Mouse (Mus musculus) heart, adult 2 months (tissue): ENCODE measurements around the gene Ddr2. TPM values are rescaled to one million over a fixed set of nuclear protein-coding genes. Genes with fewer than 3 reads are reported as not detected.

ENCODE experiments used
- DNase-seq, 2 experiments: peaks; one replicate each; pipeline ENCODE4 v3.0.0; 2021
- H3K27ac ChIP-seq: fragments of 200-600 bp; 2 replicates; pipeline ENCODE4 v1.8.1; 2022
- H3K27me3 ChIP-seq: fragments of 200-500 bp; 2 replicates; pipeline ENCODE4 v1.6.1; 2012; ENCODE audit warnings: mild to moderate bottlenecking, low read length, inconsistent platforms, mixed read lengths; ENCODE audit not compliant: control insufficient read depth, insufficient read depth
- H3K36me3 ChIP-seq: fragments of 200-500 bp; 2 replicates; pipeline ENCODE4 v1.6.1; 2012; ENCODE audit warnings: low read length, inconsistent platforms; ENCODE audit not compliant: control insufficient read depth, insufficient read depth
- H3K4me1 ChIP-seq: fragments of 200-500 bp; 2 replicates; pipeline ENCODE4 v1.6.1; 2011; ENCODE audit warnings: low read length; ENCODE audit not compliant: control insufficient read depth, insufficient read depth
- H3K4me3 ChIP-seq: fragments of 200-600 bp; 2 replicates; pipeline ENCODE4 v1.8.1; 2022
- H3K79me2 ChIP-seq: fragments of 200-500 bp; replicated peaks from 2 replicates; pipeline ENCODE4 v1.6.1; 2012; ENCODE audit warnings: mild to moderate bottlenecking, inconsistent platforms, low read length, moderate library complexity, mixed read lengths; ENCODE audit not compliant: control insufficient read depth, insufficient read depth
- H3K9ac ChIP-seq: fragments of 200-500 bp; 2 replicates; pipeline ENCODE4 v1.6.1; 2012; ENCODE audit warnings: low read depth, mild to moderate bottlenecking, control low read depth, inconsistent platforms, low read length, mixed read lengths
- CTCF ChIP-seq: fragments of 200-600 bp; IDR thresholded peaks from 2 replicates; pipeline ENCODE4 v1.8.1; 2022; ENCODE audit warnings: antibody characterized with exemption, mild to moderate bottlenecking, moderate library complexity
- EP300 ChIP-seq: fragments of 200-500 bp; IDR thresholded peaks from 2 replicates; pipeline ENCODE4 v1.6.1; 2011; ENCODE audit warnings: low read depth, low read length, control low read depth; ENCODE audit not compliant: insufficient read depth
- POLR2A ChIP-seq: fragments of 200-500 bp; IDR thresholded peaks from 2 replicates; pipeline ENCODE4 v1.6.1; 2011; ENCODE audit warnings: mild to moderate bottlenecking, low read depth, low read length, control low read depth; ENCODE audit not compliant: insufficient read depth
- WGBS: fragments of 180-500 bp; shearing (Covaris S2); methylation state at CpG from one replicate; pipeline ENCODE4 v1.1.7; 2018; 5-methylcytosine and 5-hydroxymethylcytosine counted together
- intact Hi-C: fragments of 180-260 bp; cut with DNase I; formaldehyde crosslinking; loops from one replicate; pipeline ENCODE4 v1.15.1; 2025
- polyA plus RNA-seq: library from polyadenylated mRNA; depleted of rRNA; stranded (reverse); fragments of >200 nt; gene quantifications from 2 replicates; pipeline ENCODE4 v1.2.3, GENCODE M21; 2012
- total RNA-seq, 2 experiments: library from RNA; stranded (reverse); gene quantifications; 2 replicates each; pipeline ENCODE4 v1.2.3; 2021

The Ddr2 gene
- total and polyA plus RNA-seq, 3 experiments: 10.3 to 22.5 (median 21.9) TPM

- H3K4me3 ChIP-seq: no peak overlapping the region
- peaks cover 5% of the 10 kb centered on the region; the same call in 1 of the 2 replicates for H3K4me1 ChIP-seq
- H3K27me3 ChIP-seq: no peaks in the 10 kb centered on the region
- TF ChIP-seq CTCF (no peak), EP300 (no peak), POLR2A (no peak)
- intact Hi-C loops: loop anchor here (5.0 kb wide), 1 partner anchor 45 kb away; no protein-coding TSS in a partner anchor
- no peak for DNase-seq
- H3K9ac ChIP-seq: no peak overlapping the region
- H3K79me2 ChIP-seq: no peaks in the 10 kb centered on the region
- 70% methylated on average over 3 of the region's 3 CpGs for WGBS
- H3K36me3 ChIP-seq: no peaks in the 10 kb centered on the region
- H3K27ac ChIP-seq: peak overlapping the region; percentile 68
Observed at GRCm38 (mm10) chr1:170056921-170057320, 53.6 kb downstream of the Ddr2 start.

GRCm38 (mm10) chr1:170056214-170056613 is 54.3 kb downstream of the Ddr2 start:
- H3K27ac ChIP-seq: peak overlapping the region; percentile 68
- intact Hi-C loops: loop anchor here (5.0 kb wide), 1 partner anchor 44 kb away; no protein-coding TSS in a partner anchor
- WGBS: 60% methylated on average over 6 of the region's 6 CpGs
- H3K36me3 ChIP-seq: no peaks in the 10 kb centered on the region
- peaks cover 5% of the 10 kb centered on the region; the same call in 1 of the 2 replicates for H3K4me1 ChIP-seq
- H3K4me3 ChIP-seq: no peak overlapping the region
- peak; percentile 57; the same call in 1 of the 2 replicates for TF ChIP-seq EP300
- 0 out of 2 replicates have a peak, but pooled peaks have one; percentile 44 for TF ChIP-seq POLR2A
- TF ChIP-seq CTCF: no peak
- peak; percentile 62 to 77 for DNase-seq
- no peaks in the 10 kb centered on the region for H3K79me2 ChIP-seq
- H3K27me3 ChIP-seq: no peaks in the 10 kb centered on the region
- no peak overlapping the region for H3K9ac ChIP-seq

DNA sequence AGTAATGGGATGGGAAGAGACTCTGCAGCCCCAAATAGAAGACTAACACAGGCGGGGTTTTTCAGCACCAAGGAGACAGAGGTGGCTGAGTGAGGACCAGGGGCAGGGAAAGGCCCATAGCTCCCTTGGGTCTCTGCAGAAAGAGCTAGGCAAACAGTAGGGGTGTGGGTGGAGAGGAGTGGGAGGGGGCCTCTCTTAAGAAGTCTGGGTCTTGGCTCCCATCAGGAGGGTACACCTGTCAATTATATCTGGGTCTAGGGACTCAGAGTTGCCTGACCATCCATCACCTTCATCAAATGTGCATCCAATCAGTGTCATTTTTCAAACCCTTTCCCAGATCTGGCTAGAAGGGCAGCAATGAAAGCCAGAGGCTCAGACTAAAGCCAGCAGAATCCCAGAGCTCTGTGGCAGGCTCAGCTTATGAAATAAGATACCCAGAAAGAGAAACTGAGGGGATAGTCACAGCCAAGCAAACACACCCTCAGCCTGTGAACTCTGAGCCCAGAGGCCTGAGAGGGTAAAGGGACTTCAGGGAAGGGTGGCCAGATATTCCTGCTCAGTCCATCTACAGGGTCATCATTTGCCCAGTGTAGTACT is 58.0 kb downstream of the Ddr2 start:
- intact Hi-C loops: no loop called here
- TF ChIP-seq POLR2A (no peak), EP300 (no peak), CTCF (no peak)
- WGBS: 76% methylated on average over 1 of the region's 1 CpGs
- H3K9ac ChIP-seq: no peak overlapping the region
- no peak overlapping the region for H3K27ac ChIP-seq
- DNase-seq: no peak
- H3K4me1 ChIP-seq: peaks cover 2% of the 10 kb centered on the region; the same call in 1 of the 2 replicates
- H3K79me2 ChIP-seq: no peaks in the 10 kb centered on the region
- no peaks in the 10 kb centered on the region for H3K27me3 ChIP-seq
- no peak overlapping the region for H3K4me3 ChIP-seq
- no peaks in the 10 kb centered on the region for H3K36me3 ChIP-seq

DNA sequence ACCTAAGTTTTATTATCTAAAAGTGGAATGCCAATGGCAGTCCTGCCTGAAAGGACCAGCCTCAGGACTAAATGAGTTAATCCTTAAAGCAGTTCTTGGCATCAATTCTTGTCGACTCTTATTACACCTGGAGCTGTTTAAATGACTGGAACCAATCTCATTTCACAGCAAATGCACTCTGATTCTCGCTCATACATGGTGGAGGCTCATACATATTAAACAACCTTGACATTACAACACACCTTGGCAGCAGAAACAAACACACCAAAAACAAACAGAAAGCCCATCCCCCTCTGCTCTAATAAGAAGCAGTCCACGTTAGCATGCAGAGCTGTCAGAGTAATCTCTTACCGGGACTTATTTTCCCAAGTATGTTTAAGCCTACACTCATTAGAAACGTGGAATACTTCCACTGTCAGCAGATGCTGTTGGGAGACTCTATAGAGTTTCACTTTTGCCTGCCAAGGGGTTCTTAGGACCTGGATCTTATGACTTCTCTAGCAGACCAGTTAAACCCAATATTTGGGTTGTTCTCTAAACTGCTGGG is 58.9 kb downstream of the Ddr2 start:
- TF ChIP-seq POLR2A (no peak), CTCF (no peak)
- no peaks in the 10 kb centered on the region for H3K79me2 ChIP-seq
- WGBS: 65% methylated on average over 5 of the region's 5 CpGs
- intact Hi-C loops: no loop called here
- H3K4me1 ChIP-seq: peaks cover 2% of the 10 kb centered on the region; the same call in 1 of the 2 replicates
- no peaks in the 10 kb centered on the region for H3K36me3 ChIP-seq
- H3K4me3 ChIP-seq: no peak overlapping the region
- DNase-seq: no peak
- H3K27ac ChIP-seq: no peak overlapping the region
- no peak overlapping the region for H3K9ac ChIP-seq
- H3K27me3 ChIP-seq: no peaks in the 10 kb centered on the region

- no peaks in the 10 kb centered on the region for H3K36me3 ChIP-seq
- H3K9ac ChIP-seq: no peak overlapping the region
- H3K27me3 ChIP-seq: no peaks in the 10 kb centered on the region
- TF ChIP-seq POLR2A: no peak
- TF ChIP-seq EP300: no peak
- no peak for TF ChIP-seq CTCF
- no peak overlapping the region for H3K4me3 ChIP-seq
- DNase-seq: no peak
- 67% methylated on average over 4 of the region's 4 CpGs for WGBS
- H3K27ac ChIP-seq: no peak overlapping the region
- H3K4me1 ChIP-seq: peaks cover 2% of the 10 kb centered on the region; the same call in 1 of the 2 replicates
- no peaks in the 10 kb centered on the region for H3K79me2 ChIP-seq
- intact Hi-C loops: no loop called here
Observed at GRCm38 (mm10) chr1:170048434-170048833, 62.1 kb downstream of the Ddr2 start.

- WGBS: 72% methylated on average over 9 of the region's 9 CpGs
- H3K27ac ChIP-seq: no peak overlapping the region
- H3K79me2 ChIP-seq: no peaks in the 10 kb centered on the region
- no peaks in the 10 kb centered on the region for H3K4me1 ChIP-seq
- intact Hi-C loops: no loop called here
- no peak overlapping the region for H3K4me3 ChIP-seq
- no peak for DNase-seq
- H3K27me3 ChIP-seq: no peaks in the 10 kb centered on the region
- TF ChIP-seq CTCF: 0 out of 2 replicates have a peak, but pooled peaks have one; percentile 22
- no peak for TF ChIP-seq POLR2A
- no peak for TF ChIP-seq EP300
- H3K36me3 ChIP-seq: no peaks in the 10 kb centered on the region
- H3K9ac ChIP-seq: no peak overlapping the region
Observed at GRCm38 (mm10) chr1:170044726-170045471, 65.7 kb downstream of the Ddr2 start.
